Mouse (Mus musculus): ENCODE measurements around the gene Pbx1.

Pbx1 gene

DNA sequence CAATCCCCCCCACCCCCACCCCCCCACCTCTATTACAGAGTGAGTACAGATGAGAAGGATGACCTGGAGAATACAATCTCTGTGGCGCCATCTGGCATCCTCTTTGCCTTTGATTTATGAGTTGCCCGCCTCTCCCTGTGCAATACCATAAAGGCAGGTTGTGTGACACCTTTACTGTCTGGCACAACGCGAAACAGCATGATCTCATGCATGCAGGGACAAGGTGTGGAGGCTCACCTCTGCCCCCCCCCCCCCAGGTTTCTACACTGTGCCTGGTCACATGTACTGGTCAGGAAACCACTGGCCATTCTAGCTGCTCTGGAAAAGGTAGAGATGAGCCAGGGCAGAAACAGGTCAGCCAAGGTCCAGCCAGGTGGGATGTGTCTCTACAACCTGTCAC is 293.4 kb downstream of the Pbx1 start:
- DNase-seq, result no peak

DNA sequence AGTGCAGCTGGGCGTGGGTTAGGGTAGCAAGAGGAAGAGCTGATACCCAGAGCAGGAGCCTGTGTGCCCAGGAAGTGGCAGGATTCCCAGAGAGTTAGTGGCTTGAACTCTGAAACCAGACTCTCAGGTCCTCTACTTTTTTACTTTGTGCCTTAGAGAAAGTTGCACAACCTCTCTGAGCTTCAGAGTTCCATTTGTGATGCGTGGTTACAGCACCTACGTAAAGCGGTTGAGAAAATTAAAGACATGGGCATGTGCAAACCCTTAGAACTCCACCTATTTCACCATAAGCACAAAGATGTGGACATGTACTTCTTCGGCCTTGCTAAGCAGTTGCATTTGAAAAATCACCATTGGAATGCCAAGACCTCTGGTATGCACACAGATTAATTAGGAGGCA is 294.2 kb downstream of the Pbx1 start:
- no peak for DNase-seq

DNA sequence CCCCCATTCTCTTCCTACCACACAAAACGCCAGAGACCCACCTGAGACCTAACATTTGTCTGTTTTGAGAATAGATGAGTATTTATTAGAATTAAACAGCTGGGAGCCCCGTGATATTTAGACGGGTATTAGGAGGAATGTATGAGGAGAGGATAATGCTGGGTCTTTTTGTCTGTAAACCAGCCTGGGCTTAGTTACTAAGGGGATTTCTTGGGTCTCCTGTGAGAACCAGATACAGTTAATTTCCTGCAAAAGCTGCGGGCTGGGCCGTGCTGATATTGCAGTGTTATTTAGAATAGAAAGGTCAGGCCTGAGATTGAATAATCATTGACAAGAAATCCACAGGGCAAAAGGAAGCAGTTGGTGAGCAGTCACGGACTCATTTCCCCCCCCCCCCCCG is 296.5 kb downstream of the Pbx1 start:
- DNase-seq, result peak in 1 of 2 experiments; percentile 11

DNA sequence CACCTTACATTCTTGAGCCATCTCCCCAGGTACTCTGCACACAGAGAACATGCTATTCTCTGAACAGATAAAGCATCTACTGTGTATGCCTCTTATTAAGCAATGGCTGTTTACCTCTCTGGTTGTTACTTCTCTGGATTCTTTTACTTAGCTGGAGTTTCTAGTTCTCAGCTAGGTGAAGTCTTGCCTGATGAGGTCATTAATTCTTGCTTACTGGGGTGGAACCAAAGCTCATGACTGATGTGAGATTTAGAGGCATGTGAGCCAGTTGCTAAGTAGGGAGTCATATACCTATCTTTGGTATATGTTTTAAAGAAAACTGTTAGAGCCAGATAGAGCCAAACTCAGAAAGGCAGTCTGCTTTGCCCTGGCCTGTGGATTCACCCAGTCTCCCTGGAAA is 298.4 kb downstream of the Pbx1 start:
- DNase-seq, result peak in 1 of 2 experiments; percentile 56

DNA sequence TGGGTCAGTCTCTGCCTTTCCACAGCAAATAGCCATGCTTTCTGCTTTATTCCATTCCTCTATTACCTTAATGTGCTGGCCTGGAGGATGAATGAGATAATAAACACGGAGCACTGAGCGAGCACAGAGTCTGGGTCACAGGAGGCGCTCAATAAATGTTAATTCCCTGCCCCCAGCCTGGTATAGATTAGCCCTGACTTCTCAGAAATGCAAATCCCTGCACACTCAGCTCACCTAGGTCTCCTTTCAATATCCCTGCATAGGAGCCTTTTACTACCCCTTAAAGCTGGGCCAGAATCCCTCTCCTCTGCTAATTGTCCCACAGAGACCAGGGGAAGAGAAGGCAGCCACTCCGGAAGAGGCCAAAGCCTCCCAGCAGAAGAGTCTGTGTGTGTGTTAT is 304.1 kb downstream of the Pbx1 start:
- no peak for DNase-seq

DNA sequence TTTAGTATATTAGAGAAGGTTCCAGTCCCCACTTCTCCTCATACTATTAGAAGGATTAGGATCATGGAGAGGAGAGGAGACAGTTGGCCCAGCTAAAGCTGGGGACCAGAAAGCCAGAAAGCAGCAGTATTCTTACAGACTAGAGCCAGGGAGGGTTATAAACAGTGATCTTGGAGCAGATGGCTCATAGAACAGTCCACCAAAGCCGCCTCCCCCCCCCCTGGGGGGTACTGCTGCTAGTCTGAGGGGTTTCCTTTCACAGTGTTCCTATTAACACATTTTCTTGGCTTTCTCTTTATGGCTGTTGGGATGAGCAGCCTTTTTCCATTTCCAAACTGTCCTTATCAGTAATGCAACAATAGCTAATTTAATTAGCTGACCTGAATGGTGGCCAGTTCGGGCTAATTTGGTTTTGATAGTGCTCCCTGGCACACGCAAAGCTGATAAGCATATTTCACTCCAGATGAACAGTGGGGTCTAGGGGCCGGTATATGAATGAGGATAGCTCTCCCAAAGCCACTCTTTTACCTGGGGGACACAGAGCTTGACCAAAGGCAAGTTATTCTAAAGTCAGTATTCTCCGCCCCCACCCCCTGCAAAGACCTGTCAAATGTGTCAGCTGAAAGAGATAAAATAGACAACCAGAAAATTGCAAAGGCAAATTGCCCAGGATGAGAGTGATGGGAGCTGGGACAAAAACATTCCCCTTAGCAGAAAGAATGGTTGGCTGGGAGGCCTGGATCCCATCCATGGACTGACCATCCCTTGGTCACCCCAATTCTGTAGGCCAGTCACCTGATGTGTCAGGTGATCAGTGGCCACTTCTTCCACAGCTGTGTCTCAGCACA is 307.2 kb downstream of the Pbx1 start:
- no peak for DNase-seq

DNA sequence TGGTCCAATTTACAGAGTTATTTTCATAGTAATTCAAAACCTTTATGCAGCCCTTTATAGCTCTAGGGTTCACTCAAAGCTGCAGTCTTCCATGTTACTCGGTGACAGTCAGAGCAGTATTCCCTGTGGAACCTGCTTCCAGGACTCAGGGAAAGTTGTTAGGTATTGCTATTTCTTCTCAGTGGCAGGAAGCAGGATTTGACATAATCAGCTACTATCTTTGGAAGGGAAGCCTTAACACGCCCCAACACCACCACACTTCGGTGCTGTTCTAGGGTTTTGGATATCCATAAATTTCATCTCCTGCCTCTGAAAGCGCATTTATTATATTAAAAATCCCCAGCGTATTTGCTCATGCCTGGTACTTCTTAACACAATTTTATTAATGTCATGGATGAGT is 314.0 kb downstream of the Pbx1 start:
- no peak for DNase-seq

DNA sequence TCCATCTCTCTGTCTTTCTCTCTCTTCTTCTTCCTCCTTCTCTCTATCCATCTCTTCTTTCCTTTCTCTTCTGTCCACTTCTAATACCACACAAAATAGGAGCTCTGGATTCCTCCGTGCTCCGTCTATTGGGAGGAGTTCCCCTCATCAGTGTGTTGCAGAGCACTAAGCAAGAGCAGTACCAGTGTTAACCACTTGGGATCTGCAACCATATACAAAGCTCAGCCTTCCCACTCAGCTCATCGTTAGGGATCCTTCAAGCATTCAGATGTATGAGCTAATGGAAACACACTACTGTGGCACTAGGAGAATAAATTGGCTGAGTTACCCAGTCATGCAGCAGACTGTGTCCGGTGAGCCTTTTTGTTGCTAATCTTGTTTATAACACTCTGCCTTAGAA is 314.7 kb downstream of the Pbx1 start:
- no peak for DNase-seq

DNA sequence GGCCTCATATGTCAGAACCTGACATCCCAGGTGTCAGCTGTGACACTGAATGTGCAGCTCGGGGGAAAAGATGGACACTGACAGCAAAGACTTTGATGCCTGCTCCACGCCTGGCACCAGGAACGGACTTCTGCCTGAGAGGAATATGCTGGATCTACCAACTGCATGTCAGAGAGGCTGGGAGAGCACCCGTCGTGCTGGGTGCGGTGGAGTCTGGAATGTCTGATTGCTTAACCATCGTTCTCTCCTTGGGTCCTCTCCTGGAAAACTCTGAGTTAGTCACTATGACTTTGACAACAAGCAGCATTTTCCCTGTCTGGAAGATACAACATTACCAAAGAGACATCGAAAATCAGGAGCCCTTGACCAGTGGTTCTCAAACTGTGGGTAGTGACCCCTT is 322.3 kb downstream of the Pbx1 start:
- no peak for DNase-seq

DNA sequence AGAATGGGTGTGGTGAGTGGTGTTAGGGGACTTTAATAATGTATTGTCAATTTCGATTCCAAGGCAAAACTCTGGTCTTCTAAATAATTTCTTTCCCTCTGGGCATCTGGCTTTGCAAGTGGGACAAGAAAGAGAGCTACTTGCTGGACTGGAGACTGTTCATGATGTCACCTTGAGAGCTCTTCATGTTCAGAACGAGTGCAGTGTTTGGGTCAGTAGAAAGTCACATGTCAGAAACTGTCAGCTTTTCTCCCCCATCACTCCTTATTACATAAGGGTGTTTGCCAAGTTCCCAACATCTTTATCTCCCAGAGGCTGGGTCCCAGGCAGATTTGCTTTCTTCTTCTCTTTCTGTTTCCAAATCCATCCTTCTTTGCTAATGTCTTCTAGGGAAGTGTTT is 328.2 kb downstream of the Pbx1 start:
- DNase-seq, result no peak

DNA sequence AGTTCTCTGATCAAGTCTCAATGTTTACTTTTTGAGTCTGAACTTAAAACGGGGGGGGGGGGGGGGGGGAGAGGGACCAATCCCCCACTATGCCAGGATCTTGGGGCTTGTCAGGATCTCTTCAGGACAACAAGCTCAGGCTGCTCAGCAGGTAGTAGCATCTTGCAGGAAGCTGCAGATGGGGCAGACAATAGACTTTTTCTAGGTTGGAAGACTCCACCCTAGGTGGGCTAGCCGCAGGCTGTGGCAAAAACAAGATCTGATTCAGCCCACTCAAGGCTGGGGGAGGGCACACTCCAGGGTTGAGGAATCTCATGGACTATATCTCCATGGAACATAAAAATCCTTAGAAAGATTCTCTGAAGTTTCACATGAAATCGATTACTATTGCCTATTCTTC is 330.6 kb downstream of the Pbx1 start:
- no peak for DNase-seq

DNA sequence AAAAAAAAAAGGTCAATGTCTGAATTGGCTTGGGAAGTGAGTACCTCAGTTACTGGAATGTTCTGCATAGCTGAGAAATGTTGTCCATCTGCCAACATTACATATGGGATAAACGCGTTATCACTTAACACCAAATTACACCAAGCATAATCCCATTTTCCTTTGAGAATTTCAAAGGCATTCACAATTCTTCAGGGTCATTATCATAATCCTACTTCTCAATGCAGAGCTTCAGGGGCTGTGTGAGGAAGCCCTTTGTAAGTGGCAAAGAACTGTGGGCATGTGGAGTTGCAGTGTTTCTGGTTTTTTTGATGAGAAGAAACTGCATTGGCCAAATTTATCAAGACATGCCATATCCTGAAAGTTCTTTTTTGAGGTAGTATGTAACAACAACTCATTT is 333.3 kb downstream of the Pbx1 start:
- DNase-seq, result no peak

DNA sequence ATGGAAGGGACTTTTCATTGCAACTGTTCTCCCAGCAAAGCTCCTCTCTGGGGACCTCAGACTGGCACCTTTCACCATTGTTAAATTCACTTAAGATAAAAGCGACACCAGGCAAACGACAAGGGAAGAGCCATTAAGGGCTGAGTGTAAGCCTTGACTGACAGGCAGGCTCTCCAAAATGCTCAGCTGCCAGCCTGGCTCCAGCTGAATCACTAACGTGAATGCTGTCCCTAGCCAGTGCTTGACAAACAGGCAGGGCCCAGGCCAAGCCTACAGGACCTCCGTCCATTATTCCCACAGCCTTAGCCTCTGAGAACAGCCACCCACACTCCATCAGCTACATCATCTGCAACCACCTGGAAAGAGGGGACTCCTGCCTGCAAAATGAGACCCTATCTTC is 337.4 kb downstream of the Pbx1 start:
- no peak for DNase-seq

DNA sequence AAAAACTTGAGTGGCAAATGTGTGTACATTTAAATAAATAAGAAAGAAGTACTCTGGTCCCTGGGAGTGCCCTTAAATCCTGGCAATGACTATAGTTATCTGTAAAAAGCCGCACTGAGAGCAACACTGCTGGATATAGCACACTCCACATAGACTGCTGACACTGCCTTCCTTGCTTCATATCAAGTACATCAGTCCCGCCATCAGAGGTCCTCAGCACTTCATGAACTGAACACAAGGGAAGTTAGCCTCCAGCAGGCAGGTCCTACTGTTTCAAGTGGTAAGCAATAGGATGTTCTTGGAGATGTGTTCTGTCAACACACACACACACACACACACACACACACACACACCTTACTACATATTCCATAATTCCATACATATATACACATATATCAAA is 339.0 kb downstream of the Pbx1 start:
- DNase-seq, result peak; percentile 18 to 58

DNA sequence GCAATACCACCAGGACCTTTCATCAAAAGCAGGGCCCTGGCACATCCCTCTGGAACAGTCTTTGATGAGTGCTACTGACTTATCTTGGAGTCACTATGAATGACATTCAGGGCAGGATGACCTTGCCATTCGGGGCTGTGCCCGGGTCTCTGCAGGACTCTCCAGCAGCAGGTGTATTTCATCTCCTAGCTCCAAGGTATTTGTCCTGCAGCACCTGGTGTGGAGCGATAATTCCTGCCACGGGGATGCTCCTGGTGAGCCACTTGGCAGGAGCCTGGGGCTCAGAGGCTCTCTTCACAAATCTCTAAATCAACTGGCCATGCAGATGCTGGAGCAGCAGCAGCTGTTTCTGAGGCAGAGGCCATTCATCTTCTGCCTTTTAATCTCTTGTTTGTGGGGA is 340.4 kb downstream of the Pbx1 start:
- DNase-seq, result no peak

DNA sequence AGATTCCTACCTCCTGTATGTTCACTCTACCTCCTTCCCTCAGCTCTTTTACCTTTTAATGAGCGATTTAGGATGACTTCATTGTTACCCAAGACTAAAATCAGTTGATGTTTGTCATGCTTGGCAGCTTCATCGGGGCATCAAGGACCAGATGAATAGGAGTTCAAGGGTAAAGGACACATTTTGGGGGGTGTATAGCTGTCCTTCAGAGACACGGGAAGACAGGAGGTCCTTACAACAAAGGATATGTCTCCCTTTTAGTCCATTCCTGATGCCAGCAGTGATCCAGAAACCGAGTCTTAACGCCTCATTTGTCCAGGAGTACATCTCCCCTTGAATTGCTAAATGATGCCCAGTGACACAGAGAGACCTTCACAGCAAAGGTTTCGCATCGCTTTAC is 343.4 kb downstream of the Pbx1 start:
- DNase-seq, result no peak

DNA sequence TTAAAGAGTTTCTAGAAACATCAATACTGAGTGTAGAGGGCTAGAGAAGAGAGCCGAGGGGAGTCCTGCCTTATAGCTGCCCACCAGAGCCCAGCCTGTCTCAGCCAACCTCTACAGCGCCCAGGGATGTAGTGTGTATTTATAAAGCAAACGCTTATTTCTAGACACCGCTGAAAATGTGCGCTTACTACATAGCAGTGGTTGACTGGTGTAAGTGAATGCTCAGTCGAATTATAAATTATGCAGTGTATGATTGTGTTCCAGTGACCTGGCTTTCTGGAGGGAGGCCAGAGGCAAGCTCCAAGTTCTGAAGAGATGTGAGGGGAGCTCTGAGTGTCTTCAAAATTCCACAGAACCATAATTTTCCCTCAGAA is 352.7 kb downstream of the Pbx1 start:
- no peak for DNase-seq

DNA sequence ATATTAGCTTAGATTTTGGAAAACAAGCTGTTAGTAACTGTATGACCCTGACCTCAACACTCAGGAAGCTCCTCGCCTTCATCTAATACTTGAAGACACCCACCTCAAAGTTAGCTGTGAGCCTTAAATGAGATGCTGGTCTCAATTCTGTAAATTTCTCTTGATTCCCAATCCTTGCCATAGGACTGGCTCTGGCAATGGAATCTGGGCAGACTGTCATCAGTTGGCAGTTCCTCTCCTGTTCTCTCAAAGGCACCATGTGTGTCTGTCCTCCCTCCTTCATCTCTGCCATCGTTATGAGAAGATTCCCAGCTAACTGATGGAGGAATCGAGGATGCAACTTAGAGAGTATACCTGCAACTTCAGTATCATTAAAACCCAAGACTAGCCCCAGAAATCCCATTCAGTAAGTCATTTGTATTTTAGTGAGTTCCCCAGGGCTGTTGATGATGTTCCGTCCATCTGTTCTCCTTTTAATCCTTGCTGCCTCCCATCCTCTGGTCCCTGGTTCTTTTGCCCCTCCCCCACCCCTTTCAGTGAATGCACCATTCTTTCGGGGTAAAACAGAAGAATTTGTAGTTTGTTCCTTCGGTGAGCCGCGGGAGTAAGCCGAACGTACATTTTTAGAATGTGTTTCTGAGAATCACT is 353.2 kb downstream of the Pbx1 start:
- DNase-seq, result no peak

DNA sequence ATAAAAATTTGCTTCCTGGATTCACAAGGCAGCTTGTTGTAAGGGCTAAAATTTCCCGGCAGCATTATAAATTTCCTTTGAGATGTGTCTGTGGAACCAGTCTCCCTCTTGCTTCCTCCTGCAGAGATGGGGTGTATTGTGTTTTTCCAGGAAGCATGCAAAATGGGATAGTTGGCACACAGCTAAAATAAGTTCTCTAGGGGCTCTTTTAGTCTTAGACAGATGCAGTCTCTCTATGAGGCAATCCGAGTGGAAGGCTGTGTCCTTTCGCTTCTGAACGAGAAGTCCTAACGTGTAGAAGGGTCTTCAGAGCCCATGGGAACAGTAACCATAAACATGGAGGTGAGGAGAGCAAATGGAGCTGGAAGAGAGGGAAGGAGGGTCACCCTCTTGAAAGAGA is 360.1 kb downstream of the Pbx1 start:
- DNase-seq, result peak in 1 of 2 experiments; percentile 4

DNA sequence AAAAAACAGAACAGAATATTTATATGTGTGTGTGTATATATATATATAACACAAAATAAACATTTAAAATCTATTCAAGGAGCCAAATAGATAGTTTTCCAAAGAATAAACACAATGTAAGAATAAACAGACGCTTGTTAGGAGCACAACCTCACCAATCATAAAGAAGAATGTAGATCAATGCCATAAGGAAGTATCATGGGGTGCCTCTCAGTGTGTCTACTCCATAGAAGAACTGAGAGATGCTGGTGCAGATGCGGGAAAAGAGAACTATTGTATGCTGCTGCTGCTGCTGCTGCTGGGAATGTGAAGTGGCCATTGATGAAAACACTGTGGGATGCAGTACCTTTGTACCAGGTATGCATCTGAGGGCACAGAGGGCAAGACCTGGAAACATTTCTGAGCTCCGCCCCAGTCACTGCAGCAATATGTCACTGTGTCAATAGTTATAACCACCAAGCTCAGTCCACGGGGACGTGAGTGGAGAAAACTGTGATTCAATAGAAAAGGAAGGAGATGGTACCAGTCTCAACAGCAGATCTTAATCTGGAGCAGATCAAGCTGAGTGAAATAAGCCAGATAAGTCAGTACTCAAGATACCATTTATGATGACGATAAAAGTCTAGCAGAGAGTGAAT is 361.7 kb downstream of the Pbx1 start:
- no peak for DNase-seq

DNA sequence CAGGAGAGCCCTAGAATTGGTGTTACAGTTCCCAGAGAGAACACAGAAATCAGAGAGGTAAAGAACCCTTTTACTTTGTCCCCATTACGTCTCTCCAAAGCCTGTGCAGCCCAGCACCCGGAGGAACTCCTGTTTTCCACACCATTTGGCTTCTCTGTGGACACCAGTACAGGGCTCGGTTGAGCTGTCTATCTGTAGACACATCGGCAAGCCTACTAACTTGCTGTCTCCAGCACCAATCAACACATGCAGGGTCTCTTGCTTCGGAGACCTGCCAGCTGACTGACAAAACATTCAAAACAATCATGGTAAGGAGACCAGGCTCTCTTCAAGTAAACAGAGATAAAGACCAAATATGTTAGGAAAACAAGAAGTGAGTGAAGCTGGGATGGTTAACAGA is 362.3 kb downstream of the Pbx1 start:
- no peak for DNase-seq
